Mouse (Mus musculus): ENCODE data around the gene Rasal1.

Gene Rasal1

DNA sequence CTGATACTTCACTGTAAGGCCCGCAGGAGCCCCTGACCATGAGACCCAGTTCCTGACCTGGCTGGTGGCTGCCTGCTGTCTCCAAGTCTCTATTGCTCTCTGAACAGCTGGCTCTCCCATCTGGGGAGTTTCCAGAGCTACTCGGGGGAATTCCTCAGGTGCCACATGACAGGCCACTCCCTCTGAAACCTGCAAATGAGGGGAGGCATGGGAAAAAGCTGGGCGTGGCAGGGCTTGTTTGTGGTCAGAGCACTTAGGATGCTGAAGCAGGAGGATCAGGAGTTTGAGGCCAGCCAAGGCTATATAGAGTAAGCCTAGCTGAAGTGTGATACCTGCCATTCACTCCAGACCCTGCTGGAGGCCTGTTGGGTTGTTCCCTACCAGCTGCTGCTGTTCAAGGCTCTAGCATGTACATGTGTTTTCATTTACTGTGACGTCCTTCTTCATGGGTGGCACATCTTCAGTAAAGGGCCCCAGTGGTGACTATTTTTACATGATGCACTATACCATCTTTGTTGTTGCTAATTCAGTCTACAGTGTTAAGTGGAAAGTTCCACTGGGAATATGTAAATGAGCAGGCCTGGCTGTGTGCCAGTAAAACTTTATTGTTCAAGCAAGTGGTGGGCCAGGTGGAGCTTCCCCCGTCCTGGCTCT is 26.3 kb upstream of the Rasal1 start:
- no peak for DNase-seq (ENCODE audit: low read depth)

- no peak for DNase-seq (ENCODE audit: low read depth)
These were observed 24.2 kb upstream of the Rasal1 start for GRCm38 (mm10) chr5:120624427-120624826.

DNA sequence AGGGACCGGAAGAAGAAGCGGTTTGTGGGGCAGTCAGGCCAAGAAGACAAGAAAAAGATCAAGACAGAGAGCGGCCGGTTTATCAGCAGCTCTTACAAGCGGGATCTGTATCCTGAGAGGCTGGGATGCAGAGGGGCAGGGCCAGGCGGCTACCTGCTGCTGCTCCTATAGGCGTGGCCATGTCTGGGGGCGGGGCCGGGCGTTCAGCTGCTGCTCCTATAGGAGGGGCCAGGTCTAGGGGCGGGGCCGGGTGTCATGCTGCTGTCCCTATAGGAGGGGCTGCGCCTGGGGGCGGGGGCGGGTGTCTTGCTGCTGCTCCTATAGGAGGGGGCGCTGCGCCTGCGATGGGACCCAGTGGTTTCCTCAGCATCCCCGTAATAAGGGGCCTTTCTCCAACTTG is 22.2 kb upstream of the Rasal1 start:
- no peak for DNase-seq (ENCODE audit: low read depth)

DNA sequence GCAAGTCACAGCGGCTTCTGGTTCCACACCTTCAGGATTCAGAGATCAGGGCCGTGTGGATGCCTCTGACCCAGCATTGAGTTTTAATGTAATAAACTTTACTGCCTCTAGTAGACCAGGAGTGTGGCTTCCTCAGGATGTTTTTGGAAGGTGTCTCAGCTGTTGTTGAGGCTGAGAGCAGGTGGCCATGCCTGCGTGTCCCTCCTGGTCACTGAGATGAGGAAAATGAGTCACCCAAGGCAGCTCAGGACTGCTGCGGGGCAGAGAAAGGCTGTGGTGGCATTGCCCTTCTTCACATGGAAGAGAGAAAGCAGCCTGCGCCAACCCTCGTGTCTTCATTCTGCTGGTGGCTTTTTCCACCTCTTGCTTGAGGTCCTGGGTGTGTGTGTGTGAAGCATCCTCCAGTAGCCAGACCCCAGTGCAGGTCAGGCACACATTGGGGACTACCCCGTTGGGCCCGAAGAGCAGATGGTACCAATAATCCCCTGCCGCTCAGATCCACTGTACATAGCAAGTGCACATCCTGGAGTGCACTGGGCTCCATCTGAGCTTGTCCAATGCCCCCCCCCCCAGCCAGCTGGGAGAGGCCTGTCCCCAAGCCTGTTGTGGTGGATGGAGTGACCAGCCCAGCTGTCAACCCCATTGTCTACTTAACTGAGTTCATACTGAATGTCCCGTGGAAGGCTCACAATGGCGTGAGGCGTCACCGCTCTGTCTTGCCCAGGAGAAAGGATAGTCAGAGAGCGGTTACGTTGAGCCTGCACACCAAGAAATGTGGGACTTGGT is 20.9 kb upstream of the Rasal1 start:
- DNase-seq (ENCODE audit: low read depth) = no peak

DNA sequence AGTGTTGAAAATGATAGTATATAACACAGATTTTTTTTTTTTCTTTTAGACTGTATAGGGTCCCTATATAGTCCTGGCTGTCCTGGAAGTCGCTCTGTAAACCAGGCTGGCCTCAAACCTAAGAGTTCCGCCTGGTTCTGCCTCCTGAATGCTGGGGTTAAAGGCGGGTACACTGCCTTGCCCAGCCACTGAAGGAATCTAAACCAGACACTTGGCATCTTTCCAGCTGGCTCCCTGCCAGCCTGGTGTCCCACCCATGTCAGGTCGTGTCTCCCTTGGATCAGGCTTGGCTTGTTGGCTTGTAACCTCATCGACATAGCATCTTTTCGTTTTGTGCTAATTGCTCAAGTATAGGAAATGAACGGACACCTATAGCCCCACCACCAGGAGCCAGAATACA is 20.0 kb upstream of the Rasal1 start:
- DNase-seq (ENCODE audit: low read depth) = peak; percentile 39

DNA sequence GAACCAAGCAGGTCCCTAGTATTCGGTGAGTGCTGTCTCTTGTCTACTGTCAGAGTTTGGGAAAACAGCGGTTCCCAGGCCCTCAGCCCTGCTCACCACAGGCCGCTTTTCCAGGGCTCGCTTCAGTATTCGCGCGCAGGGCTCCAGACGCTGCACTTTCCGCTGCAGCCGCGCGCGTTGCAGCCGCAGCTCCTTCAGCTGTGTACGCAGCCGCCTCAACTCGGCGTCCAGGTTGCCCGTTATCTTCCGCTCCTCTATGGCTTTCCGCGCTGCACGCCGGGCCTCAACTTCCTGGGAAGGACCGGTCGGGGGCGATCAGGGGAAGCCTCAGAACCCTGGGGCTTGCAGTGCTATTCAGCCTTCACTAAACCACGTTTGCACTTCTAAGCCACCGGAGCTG is 17.5 kb upstream of the Rasal1 start:
- DNase-seq (ENCODE audit: low read depth) = no peak

DNA sequence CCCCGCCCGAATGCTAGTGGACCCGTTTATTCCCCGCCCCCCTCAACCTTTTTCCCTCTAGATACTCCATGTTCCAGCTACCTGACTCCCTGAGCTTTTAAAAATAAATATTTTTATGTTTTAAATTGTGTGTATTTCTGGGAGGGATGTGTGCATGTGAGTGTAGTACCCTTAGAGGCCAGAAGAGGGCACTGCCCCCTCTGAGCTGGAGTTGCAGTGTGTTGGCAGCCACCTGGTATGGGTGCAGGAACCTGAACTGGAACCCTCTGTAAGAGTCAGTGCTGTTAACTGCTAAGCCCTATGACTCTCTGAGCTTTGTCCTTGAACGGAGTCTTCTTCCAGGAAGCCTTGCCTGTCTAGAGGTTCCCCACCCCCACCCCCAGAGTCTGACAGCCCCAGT is 16.7 kb upstream of the Rasal1 start:
- no peak for DNase-seq (ENCODE audit: low read depth)

- DNase-seq (ENCODE audit: low read depth) = no peak
These were observed 14.5 kb upstream of the Rasal1 start, which contains the start of gene Cfap73 for GRCm38 (mm10) chr5:120634131-120634530. Cfap73 (minus strand) TSS chr5:120634235.

DNA sequence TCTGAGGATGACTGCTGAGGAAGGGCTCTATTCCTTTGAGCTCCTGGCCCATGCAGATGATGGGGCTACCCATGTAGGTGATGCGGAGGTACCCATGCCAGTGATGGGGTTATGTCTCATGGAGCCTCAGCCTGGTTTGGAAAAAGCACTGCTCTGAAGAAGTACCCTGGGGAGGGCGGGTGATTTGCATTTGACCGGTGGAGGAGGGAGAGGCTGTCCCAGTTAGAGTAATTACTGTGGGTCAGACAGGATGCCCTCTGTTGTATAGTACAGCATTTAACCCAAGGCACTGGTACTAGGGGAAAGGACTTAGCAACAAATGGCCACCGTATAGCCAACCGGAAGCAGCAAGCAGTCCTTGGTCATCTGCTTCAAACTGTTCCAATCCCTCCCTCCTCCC is 13.8 kb upstream of the Rasal1 start:
- DNase-seq (ENCODE audit: low read depth) = no peak

GRCm38 (mm10) chr5:120635633-120636032 is 13.0 kb upstream of the Rasal1 start:
- no peak for DNase-seq (ENCODE audit: low read depth)

- DNase-seq (ENCODE audit: low read depth) = no peak
These were observed 8.5 kb upstream of the Rasal1 start for GRCm38 (mm10) chr5:120640094-120640493.

DNA sequence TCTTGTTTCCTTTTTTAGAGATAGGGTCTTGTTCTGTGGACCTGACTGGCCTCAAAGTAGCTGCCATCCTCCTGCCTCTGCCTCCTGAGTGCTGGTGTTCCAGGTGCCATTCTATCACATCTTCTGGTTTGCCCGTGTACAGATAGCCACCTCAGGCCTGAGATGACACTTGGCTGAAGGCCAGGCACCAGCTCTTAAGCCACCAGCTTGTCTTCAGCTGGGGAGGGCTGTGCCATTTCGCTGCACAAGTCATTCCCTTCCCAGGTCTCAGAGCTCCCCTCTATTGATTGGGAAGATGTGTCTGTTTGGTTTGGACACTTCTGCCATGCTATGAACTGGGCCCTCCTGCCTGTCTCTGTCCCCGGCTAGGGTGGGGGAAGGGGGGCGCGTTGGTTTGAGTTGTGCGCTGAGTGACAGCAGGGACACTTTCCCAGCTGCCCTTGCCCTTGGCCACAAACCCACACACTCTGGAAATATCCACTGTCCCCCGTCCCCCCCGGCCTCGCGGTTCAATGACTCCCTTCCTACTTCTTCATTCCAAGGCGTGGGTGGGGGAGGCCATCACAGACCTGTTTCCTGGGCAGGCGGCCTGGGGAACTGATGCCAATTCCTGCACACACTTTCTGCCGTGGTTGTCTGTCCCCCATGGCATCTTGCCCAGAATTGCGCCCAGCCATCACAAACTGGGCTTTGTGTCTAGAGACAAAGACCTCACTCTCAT is 5.1 kb upstream of the Rasal1 start:
- peak; percentile 92 for DNase-seq (ENCODE audit: low read depth)

GRCm38 (mm10) chr5:120644227-120644626 is 4.4 kb upstream of the Rasal1 start:
- DNase-seq (ENCODE audit: low read depth) = peak; percentile 96

DNA sequence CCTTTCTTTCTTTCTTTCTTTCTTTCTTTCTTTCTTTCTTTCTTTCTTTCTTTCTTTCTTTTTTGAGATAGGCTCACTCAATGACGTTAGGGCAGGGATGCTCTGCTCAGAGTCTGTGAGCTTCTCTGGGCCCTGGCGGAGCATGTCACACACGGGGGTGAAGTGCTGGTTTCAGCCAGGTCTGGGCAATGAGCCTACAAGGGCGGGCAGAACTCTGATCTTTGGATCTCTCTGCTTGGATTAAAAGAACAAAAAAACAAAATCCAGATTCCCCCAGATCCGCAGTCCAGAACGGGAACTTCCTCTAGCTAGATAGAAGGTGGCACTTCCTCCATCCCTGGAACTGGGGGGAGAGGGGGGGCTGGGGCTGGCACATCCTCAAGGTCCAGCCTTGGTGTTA is 2.8 kb upstream of the Rasal1 start:
- DNase-seq (ENCODE audit: low read depth) = no peak

DNA sequence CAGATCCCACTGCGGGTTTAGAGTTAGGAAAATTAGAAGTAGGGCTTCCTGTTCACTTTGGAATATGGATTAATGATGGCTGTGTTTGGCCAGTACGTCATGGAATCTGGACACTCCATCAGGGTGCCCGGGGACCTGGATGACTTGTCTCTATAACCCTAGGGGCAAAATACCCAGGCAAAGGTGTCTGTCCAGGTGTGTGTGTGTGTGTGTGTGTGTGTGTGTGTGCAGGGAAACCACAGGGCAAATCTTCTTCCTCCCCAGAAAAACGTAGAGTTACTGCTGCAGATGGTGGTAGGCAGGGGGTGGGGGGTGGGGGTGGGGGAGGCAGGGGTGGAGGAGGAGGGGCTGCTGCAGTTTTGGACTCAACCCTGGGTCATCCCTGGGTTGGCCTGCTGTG is 1.3 kb upstream of the Rasal1 start:
- no peak for DNase-seq (ENCODE audit: low read depth)

GRCm38 (mm10) chr5:120647814-120648491 is 659 bp upstream of the Rasal1 start:
- peak; percentile 67 for DNase-seq (ENCODE audit: low read depth)

GRCm38 (mm10) chr5:120649374-120649933 is 842 bp downstream of the Rasal1 start:
- DNase-seq (ENCODE audit: low read depth) = no peak

DNA sequence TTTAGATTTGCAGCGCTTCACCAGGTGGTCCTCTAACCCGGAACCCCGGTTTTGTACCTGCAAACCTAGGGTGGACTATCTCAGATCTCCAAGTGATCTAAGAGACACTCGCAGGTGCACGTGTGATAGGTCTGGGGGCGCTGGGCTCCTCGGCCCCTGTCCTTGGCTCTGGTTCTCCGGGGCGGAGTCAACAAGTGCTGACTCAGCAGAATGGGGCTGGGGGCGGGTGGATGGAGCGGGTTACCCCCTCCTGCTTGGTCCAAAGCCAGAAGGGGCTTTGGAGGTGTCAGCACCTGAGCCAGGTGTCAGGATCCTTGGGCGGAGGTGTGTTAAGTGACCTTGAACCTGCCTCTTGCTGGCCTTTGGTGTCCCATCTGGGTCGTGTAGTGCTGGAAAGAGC is 1.3 kb downstream of the Rasal1 start:
- no peak for DNase-seq (ENCODE audit: low read depth)

- DNase-seq (ENCODE audit: low read depth) = no peak
These were observed 2.6 kb downstream of the Rasal1 start for GRCm38 (mm10) chr5:120651230-120651629.

GRCm38 (mm10) chr5:120652915-120653701 is 4.5 kb downstream of the Rasal1 start:
- no peak for DNase-seq (ENCODE audit: low read depth)

DNA sequence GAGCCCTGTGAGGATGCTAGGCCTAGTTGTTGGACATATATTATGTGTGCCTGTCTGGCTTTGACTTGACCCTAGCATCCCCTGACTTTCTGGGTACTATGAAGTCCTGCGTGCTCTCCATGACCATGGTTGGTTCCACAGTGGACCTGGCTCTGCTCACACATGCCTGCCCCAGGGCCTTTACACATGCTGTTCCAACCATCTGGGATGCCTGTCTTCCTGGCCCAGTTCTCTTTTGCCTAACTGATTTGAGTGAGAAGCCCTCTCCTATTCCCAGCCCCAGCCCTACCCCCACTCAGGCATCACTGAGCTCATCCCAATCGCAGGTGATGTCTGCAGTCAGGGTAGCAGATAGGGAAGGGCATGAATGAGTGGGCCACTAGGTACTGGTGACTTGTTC is 5.3 kb downstream of the Rasal1 start:
- DNase-seq (ENCODE audit: low read depth) = no peak

Measured in 416B (cell line).